Mouse (Mus musculus) left cerebral cortex, postnatal 25 days (tissue): ENCODE measurements around the gene Skil. TPM values are rescaled to one million over a fixed set of nuclear protein-coding genes. Genes with fewer than 3 reads are reported as not detected.

Source experiments
- DNase-seq, 2 experiments: peaks; one replicate each; pipeline ENCODE4 v3.0.0; 2022; ENCODE audit warnings: low spot score in 2 of 2, mixed read lengths in 1 of 2
- intact Hi-C: fragments of 180-260 bp; cut with DNase I; formaldehyde crosslinking; loops from one replicate; pipeline ENCODE4 v1.15.1; 2025
- total RNA-seq, 2 experiments: library from RNA; stranded (reverse); gene quantifications; 2 replicates each; pipeline ENCODE4 v1.2.3; 2021

Gene Skil
- total RNA-seq, 2 experiments from 2014 or later, result 64.5 to 66.0 TPM

DNA sequence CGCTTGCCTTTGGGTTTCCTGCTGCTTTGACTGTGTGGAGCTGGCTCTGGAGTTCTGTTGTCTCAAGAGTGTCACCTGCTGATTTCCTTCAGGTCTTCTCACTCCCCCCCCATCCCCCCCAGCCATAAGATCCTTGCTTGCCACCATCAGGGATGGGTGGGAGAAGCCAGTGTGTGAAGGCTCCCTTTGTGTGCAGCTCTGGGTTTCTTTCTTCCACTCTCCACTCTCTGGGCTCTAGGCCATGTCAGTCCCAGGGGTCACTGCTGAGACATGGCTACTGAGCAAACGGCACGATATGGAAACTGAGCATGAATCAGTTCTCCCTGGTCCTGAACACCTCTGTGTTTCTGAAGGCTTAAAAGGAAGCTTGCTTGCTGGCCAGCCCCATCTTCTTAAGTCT lies 61.3 kb downstream of the Skil start:
- intact Hi-C loops, result no loop called here

DNA sequence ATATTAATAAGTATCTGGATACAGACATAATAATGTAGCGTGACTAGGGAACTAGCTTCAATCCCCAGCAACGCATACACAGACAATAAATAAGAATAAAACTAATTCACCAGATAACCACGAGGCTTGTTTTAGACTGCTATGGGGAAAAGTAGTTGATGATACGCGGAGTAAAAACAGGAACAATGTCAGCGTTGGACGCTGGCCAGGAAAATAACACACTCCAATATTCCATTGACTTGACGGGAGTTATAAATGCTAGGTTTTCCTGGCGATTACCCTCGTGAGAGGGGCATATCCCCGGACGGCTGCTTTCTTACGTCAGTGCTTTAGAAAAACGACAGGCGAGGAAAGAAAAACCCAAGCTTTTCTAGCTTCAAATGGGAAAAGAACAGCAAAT lies 62.9 kb downstream of the Skil start:
- DNase-seq, result no peak
- intact Hi-C loops, result no loop called here

More for the DNA sequence above, 61.3 kb downstream of the Skil start:
- no peak for DNase-seq

DNA sequence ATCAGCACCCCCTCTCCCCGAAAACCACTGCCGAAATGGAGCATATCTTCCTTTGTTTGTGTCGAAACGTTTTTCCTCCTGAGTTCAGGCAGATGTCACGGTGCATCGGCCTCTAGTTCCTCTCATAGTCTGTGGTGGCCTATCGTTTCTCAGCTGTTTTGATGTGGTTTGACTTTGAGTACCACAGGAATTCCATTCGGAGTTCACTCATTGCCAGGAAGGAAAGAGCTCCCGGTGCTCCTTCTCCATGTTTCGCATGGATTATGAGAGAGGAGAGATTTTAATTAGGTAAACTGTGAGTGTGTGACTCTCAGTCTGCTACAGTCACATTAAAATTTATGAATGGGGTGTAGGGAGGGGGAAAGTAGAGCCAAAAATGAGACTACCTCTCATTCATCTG lies 65.2 kb downstream of the Skil start:
- intact Hi-C loops, result no loop called here
- no peak for DNase-seq

DNA sequence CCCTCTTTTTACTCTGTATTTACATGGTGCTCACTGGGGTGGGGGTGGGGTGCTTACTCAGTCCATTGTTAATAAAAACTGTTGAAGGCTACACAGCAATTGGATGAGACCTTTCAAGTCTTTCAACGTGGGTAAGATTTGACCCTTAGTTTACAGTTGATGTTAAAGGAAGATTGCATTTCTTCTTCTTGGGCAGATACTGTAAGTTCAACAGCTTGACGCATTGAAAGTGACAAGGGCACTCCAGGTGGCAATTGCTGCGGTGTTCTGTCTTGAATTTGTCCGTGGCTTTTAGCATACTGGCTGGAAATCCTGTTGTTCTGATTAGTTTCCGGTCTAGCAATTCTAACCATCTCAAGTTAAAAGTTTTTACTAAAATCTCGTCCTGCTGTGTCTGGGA lies 66.5 kb downstream of the Skil start:
- no peak for DNase-seq
- intact Hi-C loops, result no loop called here

DNA sequence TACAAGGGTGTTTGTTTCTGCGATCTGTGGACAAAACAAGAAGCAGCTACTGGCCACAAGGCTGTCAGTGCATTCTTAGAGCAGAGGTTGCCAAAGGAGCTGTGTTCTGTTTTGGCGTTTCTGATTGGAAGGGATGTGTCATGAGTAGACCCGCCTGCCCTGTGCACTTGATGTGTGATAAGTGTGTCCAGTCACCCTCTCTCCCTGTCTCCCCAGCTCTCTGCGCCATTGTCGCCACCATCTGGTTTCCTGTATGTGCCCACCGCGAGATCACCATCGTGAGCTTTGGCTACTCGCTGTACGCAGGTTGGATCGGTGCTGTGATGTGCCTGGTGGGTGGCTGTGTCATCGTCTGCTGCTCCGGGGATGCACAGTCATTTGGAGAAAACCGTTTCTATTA lies 68.0 kb downstream of the Skil start:
- intact Hi-C loops, result no loop called here
- DNase-seq, result no peak

DNA sequence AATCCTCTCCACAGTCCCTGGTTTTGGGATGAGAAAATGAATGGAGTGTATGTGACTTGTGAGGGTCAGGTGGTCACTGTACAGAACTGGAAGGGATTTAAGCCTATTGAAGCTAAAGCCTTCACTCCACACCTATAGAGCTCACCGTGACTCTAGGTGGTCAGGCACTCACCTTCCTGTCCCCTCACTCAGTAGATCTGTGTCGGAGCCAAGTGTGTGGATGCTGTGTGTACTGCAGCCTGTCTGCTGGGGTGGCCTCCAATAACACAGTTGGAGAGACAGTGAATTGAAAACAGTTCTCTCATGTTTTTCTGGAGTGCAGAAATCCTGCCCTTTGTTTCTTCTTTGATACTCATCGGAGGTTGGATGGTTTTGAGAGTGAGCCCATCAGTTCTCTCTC lies 70.9 kb downstream of the Skil start:
- no peak for DNase-seq
- intact Hi-C loops, result no loop called here

DNA sequence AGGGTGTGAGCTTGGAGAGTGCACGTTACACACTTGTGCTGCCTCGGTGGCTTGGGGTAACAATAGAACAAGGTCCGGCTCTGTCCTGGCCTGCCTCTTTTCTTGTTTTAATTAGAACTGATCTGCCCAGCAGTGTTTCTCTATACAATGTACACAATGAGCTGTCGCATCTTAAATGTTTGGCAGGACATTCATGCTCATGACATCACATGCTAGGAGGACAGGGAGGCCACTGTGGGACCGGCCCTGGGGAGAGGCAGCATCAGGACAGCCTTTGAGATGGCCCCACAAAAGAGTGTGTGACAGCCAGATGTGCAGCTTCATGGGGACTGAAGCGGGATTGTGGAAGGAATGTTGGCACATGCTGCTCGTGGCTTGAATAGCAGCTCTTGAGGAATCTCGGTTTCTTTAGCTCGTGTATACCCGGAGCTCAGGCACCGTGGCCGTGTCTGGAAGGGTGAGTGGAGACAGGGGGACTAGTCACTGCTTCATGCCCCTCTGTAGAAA lies 71.6 kb downstream of the Skil start:
- peak in 1 of 2 experiments; percentile 57 for DNase-seq

More for the DNA sequence above, 71.6 kb downstream of the Skil start:
- intact Hi-C loops, result no loop called here

Other genes with a start within 250 kb of the Skil start
- under 1 TPM; 0.48 to 0.66 TPM for gene Gpr160, start 239.1 kb upstream of the Skil start, total RNA-seq
- gene Phc3, start 125.6 kb upstream of the Skil start, total RNA-seq, result 10 to 100 TPM; 35.5 to 38.8 TPM
- gene Prkci, start 99.3 kb upstream of the Skil start, total RNA-seq, result 10 to 100 TPM; 67.4 to 76.9 TPM
- gene Cldn11, start 54.9 kb downstream of the Skil start, total RNA-seq, result 100 to 1,000 TPM; 148 to 171 TPM
- gene Slc7a14, start 215.3 kb downstream of the Skil start, total RNA-seq, result 10 to 100 TPM; 52.1 to 52.6 TPM